Mouse (Mus musculus): ENCODE data around the gene Fam170b. TPM values are rescaled to one million over a fixed set of nuclear protein-coding genes. Genes with fewer than 3 reads are reported as not detected.

Fam170b gene
- 0.16 TPM in 1 of 2 replicates, not detected in the other for polyA plus RNA-seq (2014; fragmentation: Nextera tagmentation; extraction: Ambion mirVana)

DNA sequence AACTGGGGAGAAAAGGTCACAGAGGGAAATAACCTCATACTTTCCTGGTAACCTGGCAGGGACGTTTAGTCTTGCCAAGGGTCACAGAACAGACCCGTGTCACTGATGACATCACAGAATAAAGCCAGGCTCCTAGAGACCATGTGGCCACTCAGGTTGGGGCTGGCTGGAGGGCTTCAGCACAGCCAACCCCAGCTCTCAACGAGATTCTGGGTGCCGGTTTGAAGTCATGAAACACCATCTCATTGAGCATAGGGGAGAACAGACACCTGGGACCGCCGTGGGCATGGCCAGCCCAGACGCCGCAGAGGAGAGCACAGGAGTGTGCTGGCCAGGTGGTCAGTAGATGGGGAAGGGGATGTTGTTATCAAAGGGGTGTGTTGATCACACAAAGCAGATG is at the start of gene Fam170b:
Fam170b (plus strand) TSS at position 116 of the 400 bp plus-strand sequence.
- ATAC-seq (replicated peaks; ENCODE audit: low FRiP score): no peak
- Histone ChIP-seq H3K9ac (ENCODE audit: low read length) (no peak within 1 kb of the TSS), H3K27me3 (ENCODE audit: control insufficient read depth, insufficient read depth, low read length) (no peaks in the 10 kb centered on the region), H3K36me3 (ENCODE audit: control insufficient read depth, insufficient read depth, low read length) (no peaks in the 10 kb centered on the region), H3K9me3 (ENCODE audit: control insufficient read depth, low read length) (no peaks in the 10 kb centered on the region), H3K27ac (ENCODE audit: low read depth, low read length) (no peak within 1 kb of the TSS), H3K4me3 (ENCODE audit: low read depth, low read length) (no peak within 1 kb of the TSS), H3K4me2 (ENCODE audit: low read depth, low read length, severe bottlenecking) (no peak within 1 kb of the TSS), H3K4me1 (replicated peaks; ENCODE audit: control insufficient read depth, insufficient read depth, low read length) (no peaks in the 10 kb centered on the region)
- WGBS: 88% methylated on average over 8 of the region's 8 CpGs
- DNase-seq (ENCODE audit: low spot score): peak; percentile 37

- H3K9me3 ChIP-seq (ENCODE audit: control insufficient read depth, low read length): no peaks in the 10 kb centered on the region
- WGBS: 88% methylated on average over 12 of the region's 12 CpGs
- no peak overlapping the region for H3K9ac ChIP-seq (ENCODE audit: low read length)
- H3K4me3 ChIP-seq (ENCODE audit: low read depth, low read length): no peak overlapping the region
- no peaks in the 10 kb centered on the region for H3K36me3 ChIP-seq (ENCODE audit: control insufficient read depth, insufficient read depth, low read length)
- ATAC-seq (replicated peaks; ENCODE audit: low FRiP score): no peak
- H3K27me3 ChIP-seq (ENCODE audit: control insufficient read depth, insufficient read depth, low read length): no peaks in the 10 kb centered on the region
- H3K4me2 ChIP-seq (ENCODE audit: low read depth, low read length, severe bottlenecking): no peak overlapping the region
- no peaks in the 10 kb centered on the region for H3K4me1 ChIP-seq (replicated peaks; ENCODE audit: control insufficient read depth, insufficient read depth, low read length)
- H3K27ac ChIP-seq (ENCODE audit: low read depth, low read length): no peak overlapping the region
- DNase-seq (ENCODE audit: low spot score): peak; percentile 34
Observed at GRCm38 (mm10) chr14:32784130-32784747, 49.5 kb upstream of the Fam170b start.

DNA sequence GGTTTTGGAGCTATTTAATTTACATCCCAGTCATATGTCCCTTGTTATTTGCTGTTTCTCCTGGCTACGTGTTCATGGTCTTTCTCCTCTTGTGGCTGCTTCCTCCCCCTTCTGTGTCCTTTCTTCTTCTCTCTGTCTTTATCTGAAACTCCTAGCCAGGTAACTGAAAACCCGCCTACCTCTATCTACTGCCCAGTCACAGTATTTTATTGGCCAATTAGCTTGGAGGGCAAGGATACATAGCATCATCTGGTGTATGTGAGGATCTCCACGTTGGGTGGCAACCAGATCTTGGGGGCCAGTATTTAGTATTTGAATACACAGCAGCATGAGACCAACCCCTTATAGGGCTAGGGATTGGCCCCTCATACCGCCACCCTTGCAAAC is 49.0 kb upstream of the Fam170b start:
- no peak overlapping the region for H3K4me3 ChIP-seq (ENCODE audit: low read depth, low read length)
- H3K27me3 ChIP-seq (ENCODE audit: control insufficient read depth, insufficient read depth, low read length): no peaks in the 10 kb centered on the region
- no peak overlapping the region for H3K9ac ChIP-seq (ENCODE audit: low read length)
- no peak for DNase-seq (ENCODE audit: low spot score)
- H3K9me3 ChIP-seq (ENCODE audit: control insufficient read depth, low read length): no peaks in the 10 kb centered on the region
- ATAC-seq (replicated peaks; ENCODE audit: low FRiP score): no peak
- 86% methylated on average over 4 of the region's 4 CpGs for WGBS
- H3K4me1 ChIP-seq (replicated peaks; ENCODE audit: control insufficient read depth, insufficient read depth, low read length): no peaks in the 10 kb centered on the region
- H3K27ac ChIP-seq (ENCODE audit: low read depth, low read length): no peak overlapping the region
- H3K4me2 ChIP-seq (ENCODE audit: low read depth, low read length, severe bottlenecking): no peak overlapping the region
- no peaks in the 10 kb centered on the region for H3K36me3 ChIP-seq (ENCODE audit: control insufficient read depth, insufficient read depth, low read length)

- Histone ChIP-seq H3K27me3 (ENCODE audit: control insufficient read depth, insufficient read depth, low read length) (no peaks in the 10 kb centered on the region), H3K9me3 (ENCODE audit: control insufficient read depth, low read length) (no peaks in the 10 kb centered on the region), H3K9ac (ENCODE audit: low read length) (no peak within 1 kb of the TSS), H3K4me2 (ENCODE audit: low read depth, low read length, severe bottlenecking) (no peak within 1 kb of the TSS), H3K4me3 (ENCODE audit: low read depth, low read length) (no peak within 1 kb of the TSS), H3K27ac (ENCODE audit: low read depth, low read length) (no peak within 1 kb of the TSS), H3K36me3 (ENCODE audit: control insufficient read depth, insufficient read depth, low read length) (no peaks in the 10 kb centered on the region), H3K4me1 (replicated peaks; ENCODE audit: control insufficient read depth, insufficient read depth, low read length) (no peaks in the 10 kb centered on the region)
- ATAC-seq (replicated peaks; ENCODE audit: low FRiP score) (no peak), DNase-seq (ENCODE audit: low spot score) (peak; percentile 30)
- WGBS: 73% methylated on average over 3 of the region's 3 CpGs
Observed at GRCm38 (mm10) chr14:32785556-32786130, 48.1 kb upstream of the Fam170b start, which contains the start of gene Tmem273. Tmem273 (plus strand) TSS chr14:32785963.

GRCm38 (mm10) chr14:32787691-32788090 is 46.1 kb upstream of the Fam170b start:
- no peaks in the 10 kb centered on the region for H3K4me1 ChIP-seq (replicated peaks; ENCODE audit: control insufficient read depth, insufficient read depth, low read length)
- H3K27me3 ChIP-seq (ENCODE audit: control insufficient read depth, insufficient read depth, low read length): no peaks in the 10 kb centered on the region
- no peak overlapping the region for H3K4me3 ChIP-seq (ENCODE audit: low read depth, low read length)
- ATAC-seq (replicated peaks; ENCODE audit: low FRiP score) (no peak), DNase-seq (ENCODE audit: low spot score) (no peak)
- H3K36me3 ChIP-seq (ENCODE audit: control insufficient read depth, insufficient read depth, low read length): no peaks in the 10 kb centered on the region
- H3K4me2 ChIP-seq (ENCODE audit: low read depth, low read length, severe bottlenecking): no peak overlapping the region
- H3K27ac ChIP-seq (ENCODE audit: low read depth, low read length): no peak overlapping the region
- H3K9me3 ChIP-seq (ENCODE audit: control insufficient read depth, low read length): no peaks in the 10 kb centered on the region
- H3K9ac ChIP-seq (ENCODE audit: low read length): no peak overlapping the region
- 52% methylated on average over 5 of the region's 5 CpGs for WGBS

- H3K27ac ChIP-seq (ENCODE audit: low read depth, low read length): no peak overlapping the region
- ATAC-seq (replicated peaks; ENCODE audit: low FRiP score) (no peak), DNase-seq (ENCODE audit: low spot score) (no peak)
- no peaks in the 10 kb centered on the region for H3K4me1 ChIP-seq (replicated peaks; ENCODE audit: control insufficient read depth, insufficient read depth, low read length)
- H3K9ac ChIP-seq (ENCODE audit: low read length): no peak overlapping the region
- H3K4me2 ChIP-seq (ENCODE audit: low read depth, low read length, severe bottlenecking): no peak overlapping the region
- no peaks in the 10 kb centered on the region for H3K36me3 ChIP-seq (ENCODE audit: control insufficient read depth, insufficient read depth, low read length)
- H3K27me3 ChIP-seq (ENCODE audit: control insufficient read depth, insufficient read depth, low read length): no peaks in the 10 kb centered on the region
- 67% methylated on average over 8 of the region's 8 CpGs for WGBS
- H3K9me3 ChIP-seq (ENCODE audit: control insufficient read depth, low read length): no peaks in the 10 kb centered on the region
- H3K4me3 ChIP-seq (ENCODE audit: low read depth, low read length): no peak overlapping the region
Observed at GRCm38 (mm10) chr14:32796375-32796774, 37.4 kb upstream of the Fam170b start.

DNA sequence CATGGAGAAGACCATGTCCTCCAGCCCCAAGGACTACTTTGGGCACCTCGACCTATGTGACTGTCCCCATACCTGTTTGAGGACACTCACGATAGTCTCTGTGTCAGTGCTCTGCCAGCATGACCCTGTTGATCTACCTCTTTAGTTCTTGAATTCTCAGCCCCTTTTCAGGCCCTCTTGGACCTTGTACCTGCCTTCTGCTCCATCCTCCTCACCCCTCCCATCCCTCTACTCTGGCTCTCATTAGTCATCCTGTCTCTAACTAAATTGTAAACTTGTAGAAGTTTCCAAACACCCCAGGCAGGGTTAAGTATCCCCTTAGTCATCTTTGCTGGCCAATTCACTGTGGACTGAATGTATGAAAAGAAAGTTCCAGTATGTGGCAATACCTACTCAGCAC is 36.0 kb upstream of the Fam170b start:
- DNase-seq (ENCODE audit: low spot score) (no peak), ATAC-seq (replicated peaks; ENCODE audit: low FRiP score) (no peak)
- no peaks in the 10 kb centered on the region for H3K4me1 ChIP-seq (replicated peaks; ENCODE audit: control insufficient read depth, insufficient read depth, low read length)
- no peak overlapping the region for H3K4me2 ChIP-seq (ENCODE audit: low read depth, low read length, severe bottlenecking)
- no peaks in the 10 kb centered on the region for H3K36me3 ChIP-seq (ENCODE audit: control insufficient read depth, insufficient read depth, low read length)
- H3K9ac ChIP-seq (ENCODE audit: low read length): no peak overlapping the region
- WGBS: 74% methylated on average over 2 of the region's 2 CpGs
- H3K27ac ChIP-seq (ENCODE audit: low read depth, low read length): no peak overlapping the region
- no peaks in the 10 kb centered on the region for H3K9me3 ChIP-seq (ENCODE audit: control insufficient read depth, low read length)
- H3K27me3 ChIP-seq (ENCODE audit: control insufficient read depth, insufficient read depth, low read length): no peaks in the 10 kb centered on the region
- H3K4me3 ChIP-seq (ENCODE audit: low read depth, low read length): no peak overlapping the region

DNA sequence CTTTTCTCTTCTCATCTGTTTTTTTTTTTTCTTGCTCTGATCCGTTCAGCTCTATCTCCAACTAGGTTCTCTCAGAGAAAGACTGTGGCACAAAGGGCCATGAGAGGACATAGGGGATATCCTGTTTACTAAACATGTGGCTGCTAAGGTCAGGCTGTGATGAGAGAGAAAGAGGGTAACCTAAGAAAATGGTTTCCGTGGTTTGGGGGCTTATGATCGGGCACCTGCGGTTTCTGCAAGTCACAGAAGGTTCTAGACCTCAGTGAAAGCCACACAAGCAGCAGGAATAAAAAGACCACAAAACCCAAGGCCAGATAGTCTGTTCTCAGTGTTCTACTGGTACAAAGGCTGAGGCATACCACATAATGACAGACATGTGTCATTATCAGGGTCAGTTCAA is 35.4 kb upstream of the Fam170b start:
- Histone ChIP-seq H3K4me3 (ENCODE audit: low read depth, low read length) (no peak overlapping the region), H3K27ac (ENCODE audit: low read depth, low read length) (no peak overlapping the region), H3K27me3 (ENCODE audit: control insufficient read depth, insufficient read depth, low read length) (no peaks in the 10 kb centered on the region), H3K4me1 (replicated peaks; ENCODE audit: control insufficient read depth, insufficient read depth, low read length) (no peaks in the 10 kb centered on the region), H3K9ac (ENCODE audit: low read length) (no peak overlapping the region), H3K9me3 (ENCODE audit: control insufficient read depth, low read length) (no peaks in the 10 kb centered on the region), H3K36me3 (ENCODE audit: control insufficient read depth, insufficient read depth, low read length) (no peaks in the 10 kb centered on the region), H3K4me2 (ENCODE audit: low read depth, low read length, severe bottlenecking) (no peak overlapping the region)
- DNase-seq (ENCODE audit: low spot score) (no peak), ATAC-seq (replicated peaks; ENCODE audit: low FRiP score) (no peak)
- WGBS: 93% methylated on average over 4 of the region's 4 CpGs

DNA sequence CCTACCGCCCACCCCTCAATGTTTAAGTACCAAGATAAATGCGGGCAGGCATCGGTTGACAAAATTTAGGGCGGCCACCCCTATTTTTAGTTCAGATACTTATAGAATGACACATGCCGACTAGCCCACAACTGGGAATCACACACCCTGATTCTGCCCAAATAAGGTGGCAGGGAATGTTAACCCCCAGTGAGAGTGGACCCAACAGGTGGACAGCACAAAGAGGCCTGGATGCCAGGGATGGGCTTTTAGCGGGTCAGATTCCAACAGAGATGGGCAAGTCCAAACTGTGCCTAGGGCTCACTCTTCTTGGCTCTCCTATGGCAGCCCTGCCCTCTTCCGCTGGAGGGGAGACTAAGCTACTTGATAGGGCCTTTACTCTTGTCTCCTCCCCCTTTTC is 33.7 kb upstream of the Fam170b start:
- DNase-seq (ENCODE audit: low spot score): peak; percentile 47
- no peaks in the 10 kb centered on the region for H3K27me3 ChIP-seq (ENCODE audit: control insufficient read depth, insufficient read depth, low read length)
- H3K36me3 ChIP-seq (ENCODE audit: control insufficient read depth, insufficient read depth, low read length): no peaks in the 10 kb centered on the region
- H3K9ac ChIP-seq (ENCODE audit: low read length): no peak overlapping the region
- H3K4me3 ChIP-seq (ENCODE audit: low read depth, low read length): no peak overlapping the region
- no peak for ATAC-seq (replicated peaks; ENCODE audit: low FRiP score)
- H3K9me3 ChIP-seq (ENCODE audit: control insufficient read depth, low read length): no peaks in the 10 kb centered on the region
- H3K27ac ChIP-seq (ENCODE audit: low read depth, low read length): no peak overlapping the region
- no peaks in the 10 kb centered on the region for H3K4me1 ChIP-seq (replicated peaks; ENCODE audit: control insufficient read depth, insufficient read depth, low read length)
- 89% methylated on average over 7 of the region's 7 CpGs for WGBS
- H3K4me2 ChIP-seq (ENCODE audit: low read depth, low read length, severe bottlenecking): no peak overlapping the region

Data from forebrain, embryonic 11.5 days (tissue).